Mouse (Mus musculus): ENCODE results near the gene Svbp. TPM values are rescaled to one million over a fixed set of nuclear protein-coding genes. Genes with fewer than 3 reads are reported as not detected.

The Svbp gene
- total RNA-seq, 4 experiments from 2014 or later = 8.7 to 12.2 (median 10.1) TPM

- DNase-seq (ENCODE audit: low spot score in 2 of 2) = no peak
Observed at GRCm38 (mm10) chr4:119245556-119245955, 50.5 kb downstream of the Svbp start.

DNA sequence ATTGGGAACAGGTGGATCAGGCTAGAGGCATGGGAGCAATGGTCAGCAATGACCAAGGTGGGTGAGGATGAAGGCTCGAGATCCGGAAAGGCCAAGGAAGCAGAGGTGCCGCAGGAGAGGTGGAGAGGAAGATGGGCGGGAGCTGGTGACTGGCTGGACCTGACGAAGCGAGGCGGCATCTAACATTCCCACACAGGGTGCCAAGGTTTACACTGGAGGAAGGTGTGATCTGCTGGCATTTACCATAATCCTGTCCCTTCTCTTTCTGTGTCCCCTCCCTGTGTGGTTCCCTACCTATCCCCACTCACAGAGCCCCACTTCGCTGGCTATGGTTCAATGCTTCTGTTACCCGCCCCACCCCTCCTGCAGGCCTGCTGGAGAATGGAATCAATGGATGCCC is 50.9 kb downstream of the Svbp start:
- no peak for DNase-seq (ENCODE audit: low spot score in 2 of 2)

DNA sequence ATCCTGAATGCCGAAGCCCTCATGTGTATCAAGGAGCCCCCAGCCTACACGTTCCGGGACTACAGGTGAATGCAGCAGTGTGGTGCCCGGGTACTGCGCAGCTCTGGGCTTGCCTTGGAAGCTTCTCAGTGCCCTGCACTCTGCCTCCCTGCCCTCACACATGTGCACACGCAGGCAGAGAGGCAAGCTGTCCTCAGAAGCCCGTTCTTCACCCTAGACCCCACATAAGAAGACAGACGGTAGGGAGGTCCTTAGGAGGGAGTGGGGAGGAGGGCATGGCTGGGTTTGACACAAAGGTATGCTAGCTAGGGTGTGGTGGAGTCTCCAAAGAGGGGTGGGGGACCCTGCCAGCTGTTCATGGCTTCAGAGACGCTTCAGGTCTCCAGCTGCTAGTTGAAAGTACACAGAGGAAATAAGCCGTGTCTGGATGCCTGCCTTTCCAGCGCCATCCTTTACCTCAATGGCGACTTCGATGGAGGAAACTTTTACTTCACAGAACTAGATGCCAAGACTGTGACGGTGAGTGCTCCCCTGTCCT is 51.7 kb downstream of the Svbp start:
- DNase-seq (ENCODE audit: low spot score in 2 of 2) = no peak

DNA sequence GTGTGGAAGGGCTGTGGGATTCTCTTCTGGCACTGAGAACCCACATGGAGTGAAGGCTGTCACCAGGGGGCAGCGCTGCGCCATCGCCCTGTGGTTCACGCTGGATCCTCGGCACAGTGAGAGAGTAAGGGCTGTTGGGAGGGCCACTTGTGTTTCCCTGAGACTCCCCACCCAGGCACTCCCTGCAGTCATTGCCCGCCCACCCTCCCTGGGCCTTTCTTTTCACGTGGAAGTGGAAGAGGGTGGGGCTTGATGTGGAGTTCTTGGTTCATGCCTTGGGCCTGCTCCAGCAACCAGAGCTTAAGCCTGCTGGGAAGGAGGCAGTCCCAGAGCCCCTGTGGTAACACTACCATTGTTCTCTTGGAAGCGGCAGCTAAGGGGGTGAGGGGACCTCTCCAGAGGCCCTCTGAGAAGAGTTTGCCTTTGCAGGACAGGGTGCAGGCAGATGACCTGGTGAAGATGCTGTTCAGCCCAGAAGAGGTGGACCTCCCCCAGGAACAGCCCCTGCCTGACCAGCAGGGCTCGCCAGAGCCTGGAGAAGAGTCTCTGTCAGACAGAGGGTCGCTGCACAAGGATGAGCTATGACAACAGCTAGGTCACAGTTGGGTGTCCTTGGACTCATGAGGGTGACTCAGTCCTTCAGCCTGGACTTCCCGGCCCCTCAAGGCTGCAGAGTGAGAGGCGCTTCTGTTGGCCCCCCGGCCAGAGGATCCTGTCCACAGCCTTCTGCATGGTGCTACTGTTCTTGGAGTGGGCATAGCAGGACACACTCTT is 52.5 kb downstream of the Svbp start:
- peak; percentile 55 to 57 for DNase-seq (ENCODE audit: low spot score in 2 of 2)

GRCm38 (mm10) chr4:119248407-119248965 is 53.4 kb downstream of the Svbp start:
- no peak for DNase-seq (ENCODE audit: low spot score in 2 of 2)

Other genes with a start within 250 kb of the Svbp start
- gene Lao1, start 233.7 kb upstream of the Svbp start, total RNA-seq (2022) = under 1 TPM; 0.17 to 0.24 (median 0.22) TPM
- 1 to 10 TPM; 4.6 to 9.8 (median 5.3) TPM for gene Slc2a1, start 86.6 kb upstream of the Svbp start, total RNA-seq (2022)
- gene Zfp691, start 21.1 kb upstream of the Svbp start, total RNA-seq (2022) = 10 to 100 TPM; 15.2 to 18.5 (median 16.8) TPM
- gene Ermap, start 5.3 kb upstream of the Svbp start, total RNA-seq (2022) = not detected
- gene Tmem269, start 22.9 kb downstream of the Svbp start, total RNA-seq (2022) = under 1 TPM in 1 of 4 experiments, not detected in 3; 0.24 TPM
- 10 to 100 TPM; 29.7 to 35.6 (median 31.5) TPM for gene AU022252, start 37.4 kb downstream of the Svbp start, total RNA-seq (2022)
- 10 to 100 TPM; 10.6 to 12.0 (median 11.1) TPM for gene P3h1, start 37.6 kb downstream of the Svbp start, total RNA-seq (2022)
- gene Cldn19, start 60.1 kb downstream of the Svbp start, total RNA-seq (2022) = 1 to 10 TPM in 2 of 4 experiments, under 1 TPM in 2; 0.46 to 1.1 (median 0.95) TPM
- gene Ybx1, start 99.3 kb downstream of the Svbp start, total RNA-seq (2022) = 100 to 1,000 TPM; 604 to 694 (median 660) TPM
- gene Ppih, start 125.2 kb downstream of the Svbp start, total RNA-seq (2022) = 10 to 100 TPM in 1 of 4 experiments, 1 to 10 TPM in 3; 6.3 to 10.0 (median 7.4) TPM
- gene Ccdc30, start 220.2 kb downstream of the Svbp start, total RNA-seq (2022) = under 1 TPM in 1 of 4 experiments, not detected in 3; 0.29 TPM
- gene Ppcs, start 227.1 kb downstream of the Svbp start, total RNA-seq (2022) = 1 to 10 TPM; 3.7 to 6.7 (median 4.8) TPM
- gene Zmynd12, start 227.5 kb downstream of the Svbp start, total RNA-seq (2022) = not detected